Mouse (Mus musculus) stomach, embryonic 16.5 days (tissue): ENCODE results near the gene Dock6. TPM values are rescaled to one million over a fixed set of nuclear protein-coding genes. Genes with fewer than 3 reads are reported as not detected.

Experiments used
- ATAC-seq: fragments of 200-750 bp; cut with Nextera tagmentation; 2 replicates; pipeline ENCODE4 v1.8.0; 2017; ENCODE audit warnings: moderate number of reproducible peaks, moderate TSS enrichment; ENCODE audit not compliant: insufficient read depth, low FRiP score
- H3K27ac ChIP-seq: fragments of 300-500 bp; sonication (generic); 2 replicates; pipeline ENCODE4 v1.5.1; 2014; ENCODE audit warnings: low read length
- H3K27me3 ChIP-seq: fragments of 300-500 bp; sonication (generic); 2 replicates; pipeline ENCODE4 v1.6.1; 2014; ENCODE audit warnings: low read length, control low read depth, mixed read lengths; ENCODE audit not compliant: control insufficient read depth, insufficient read depth
- H3K36me3 ChIP-seq: fragments of 300-500 bp; sonication (generic); 2 replicates; pipeline ENCODE4 v1.6.1; 2014; ENCODE audit warnings: low read length; ENCODE audit not compliant: control insufficient read depth, insufficient read depth
- H3K4me1 ChIP-seq: fragments of 300-500 bp; sonication (generic); 2 replicates; pipeline ENCODE4 v1.6.1; 2014; ENCODE audit warnings: low read length, control low read depth, mixed read lengths; ENCODE audit not compliant: control insufficient read depth, insufficient read depth
- H3K4me2 ChIP-seq: fragments of 300-500 bp; sonication (generic); 2 replicates; pipeline ENCODE4 v1.6.1; 2014; ENCODE audit warnings: low read depth, low read length, mixed read lengths
- H3K4me3 ChIP-seq: fragments of 300-500 bp; sonication (generic); replicated peaks from 2 replicates; pipeline ENCODE4 v1.5.1; 2014; ENCODE audit warnings: mild to moderate bottlenecking, low read length
- H3K9ac ChIP-seq: fragments of 300-500 bp; sonication (generic); 2 replicates; pipeline ENCODE4 v1.6.1; 2014; ENCODE audit warnings: low read length
- H3K9me3 ChIP-seq: fragments of 300-500 bp; sonication (generic); replicated peaks from 2 replicates; pipeline ENCODE4 v1.6.1; 2016; ENCODE audit warnings: low read length, control low read depth; ENCODE audit not compliant: control insufficient read depth
- WGBS: fragments of 180-500 bp; shearing (Covaris S2); extraction: QIAGEN DNeasy Blood & Tissue Kit; methylation state at CpG from one replicate; pipeline ENCODE4 v1.1.7; 2014; 5-methylcytosine and 5-hydroxymethylcytosine counted together
- microRNA-seq: library from miRNA; unstranded; fragments of <30 nt; microRNA quantifications from one replicate; pipeline ENCODE4, GENCODE M21; 2016
- polyA plus RNA-seq: library from polyadenylated mRNA; unstranded; fragments of >200 nt; fragmentation: Nextera tagmentation; extraction: Ambion mirVana; gene quantifications from 2 replicates; pipeline ENCODE4 v1.2.1, GENCODE M21; 2015

Dock6 gene
- polyA plus RNA-seq, 1 experiment from 2014 or later = 39.4 TPM

DNA sequence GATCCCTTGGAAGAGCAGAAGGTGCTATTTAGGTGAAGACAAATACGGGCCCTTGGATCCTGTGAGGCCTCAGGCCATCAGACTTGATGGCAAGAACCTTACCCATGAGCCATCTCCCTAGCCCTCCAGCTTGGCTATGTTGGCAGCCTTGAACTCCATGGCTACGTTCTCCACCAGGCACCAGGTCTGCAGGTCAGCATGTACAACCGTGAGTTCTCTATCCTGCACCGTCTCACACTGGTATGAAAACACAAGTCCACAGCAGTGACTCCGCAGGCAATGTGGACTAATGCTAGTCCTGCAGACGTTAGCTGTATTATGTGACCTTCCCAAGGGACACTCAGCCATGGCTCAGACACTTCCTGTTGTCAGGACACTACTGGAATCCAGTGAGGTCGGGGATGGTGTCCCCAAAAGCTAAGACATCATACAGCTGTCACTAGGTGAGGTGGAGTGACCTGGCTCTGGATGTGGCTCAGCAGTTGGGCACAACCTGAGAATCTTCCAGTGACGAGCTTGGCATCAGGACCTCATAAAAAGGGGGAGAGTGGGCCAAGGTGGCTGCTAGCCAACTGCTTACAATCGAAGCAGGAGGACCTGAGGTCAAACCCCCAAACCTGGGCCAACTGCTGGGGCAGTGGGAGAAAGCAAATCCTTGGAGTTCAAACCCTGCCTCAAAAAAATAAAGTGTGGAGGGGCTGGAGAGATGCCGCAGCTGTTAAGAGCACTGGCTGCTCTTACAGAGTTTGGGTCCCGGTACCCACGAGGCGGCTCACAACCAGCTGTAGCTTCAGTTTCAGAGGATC lies 97.7 kb downstream of the Dock6 start:
- H3K27ac ChIP-seq = peak overlapping the region; percentile 55
- no peaks in the 10 kb centered on the region for H3K9me3 ChIP-seq
- H3K9ac ChIP-seq = peak overlapping the region; percentile 32; the same call in 1 of the 2 replicates
- WGBS = 70% methylated on average over 13 of the region's 13 CpGs
- H3K4me1 ChIP-seq = peaks cover 31% of the 10 kb centered on the region
- H3K4me2 ChIP-seq = no peak overlapping the region
- no peaks in the 10 kb centered on the region for H3K27me3 ChIP-seq
- H3K36me3 ChIP-seq = peaks cover 12% of the 10 kb centered on the region; the same call in 1 of the 2 replicates
- no peak for ATAC-seq
- H3K4me3 ChIP-seq = no peak overlapping the region

DNA sequence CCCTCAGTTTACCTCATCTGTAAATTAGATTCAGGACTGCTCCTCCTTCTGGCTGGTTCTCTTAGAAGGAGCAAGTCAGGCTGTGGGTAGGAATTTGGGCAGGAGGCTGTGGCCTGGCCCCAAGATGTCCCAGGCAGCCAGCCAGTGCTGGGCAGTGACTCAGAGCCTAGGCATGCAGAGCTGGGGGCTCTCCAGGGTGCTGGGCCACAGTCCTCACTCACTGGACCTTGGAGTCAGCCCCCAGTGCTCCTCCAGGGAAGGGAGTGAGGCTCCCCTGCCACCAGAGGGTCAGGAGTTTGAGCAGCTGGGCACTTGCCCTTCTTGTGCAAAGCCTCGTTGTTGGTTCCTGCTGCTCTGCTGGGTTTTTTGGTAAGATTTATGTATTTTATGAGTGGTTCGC lies 98.4 kb downstream of the Dock6 start:
- H3K4me1 ChIP-seq = peaks cover 25% of the 10 kb centered on the region
- H3K9me3 ChIP-seq = no peaks in the 10 kb centered on the region
- peak overlapping the region; percentile 32; the same call in 1 of the 2 replicates for H3K9ac ChIP-seq
- no peak overlapping the region for H3K4me3 ChIP-seq
- no peaks in the 10 kb centered on the region for H3K27me3 ChIP-seq
- H3K36me3 ChIP-seq = peaks cover 12% of the 10 kb centered on the region; the same call in 1 of the 2 replicates
- peak overlapping the region; percentile 55 for H3K27ac ChIP-seq
- no peak overlapping the region for H3K4me2 ChIP-seq
- 60% methylated on average over 2 of the region's 2 CpGs for WGBS
- ATAC-seq = peak; percentile 59

DNA sequence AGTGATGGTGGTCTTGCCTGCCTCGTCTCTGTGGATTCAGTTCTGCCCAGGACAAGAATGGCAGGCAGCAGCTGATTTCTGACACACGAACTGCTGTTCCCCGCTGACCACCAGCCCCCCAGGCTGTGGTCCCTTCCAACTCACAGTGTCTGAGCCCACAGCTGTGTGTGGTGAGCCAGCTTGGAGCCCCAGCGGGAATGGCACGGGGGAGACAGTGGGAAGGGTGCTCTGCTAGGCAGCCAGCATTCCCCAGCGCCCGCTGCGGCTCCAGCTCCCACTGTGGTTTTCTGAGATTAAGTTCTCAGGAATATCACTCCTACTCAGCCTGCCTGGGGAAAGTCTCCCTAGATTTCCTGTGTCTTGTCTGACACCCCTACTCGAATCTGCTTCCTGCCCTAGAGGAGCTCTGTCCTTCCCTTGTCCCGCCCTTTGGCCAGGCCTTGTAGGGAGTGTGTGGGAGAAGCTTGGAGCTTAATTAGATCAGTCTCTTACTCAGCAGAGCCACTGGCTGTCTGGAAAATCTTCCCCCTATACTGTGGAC lies 100.1 kb downstream of the Dock6 start:
- Histone ChIP-seq H3K4me3 (no peak overlapping the region), H3K9me3 (no peaks in the 10 kb centered on the region), H3K36me3 (peaks cover 18% of the 10 kb centered on the region), H3K4me1 (peaks cover 19% of the 10 kb centered on the region), H3K27me3 (no peaks in the 10 kb centered on the region), H3K27ac (peak overlapping the region; percentile 71), H3K4me2 (no peak overlapping the region), H3K9ac (peak overlapping the region; percentile 54; the same call in 1 of the 2 replicates)
- peak; percentile 18; the same call in 1 of the 2 replicates for ATAC-seq
- 45% methylated on average over 10 of the region's 10 CpGs for WGBS

DNA sequence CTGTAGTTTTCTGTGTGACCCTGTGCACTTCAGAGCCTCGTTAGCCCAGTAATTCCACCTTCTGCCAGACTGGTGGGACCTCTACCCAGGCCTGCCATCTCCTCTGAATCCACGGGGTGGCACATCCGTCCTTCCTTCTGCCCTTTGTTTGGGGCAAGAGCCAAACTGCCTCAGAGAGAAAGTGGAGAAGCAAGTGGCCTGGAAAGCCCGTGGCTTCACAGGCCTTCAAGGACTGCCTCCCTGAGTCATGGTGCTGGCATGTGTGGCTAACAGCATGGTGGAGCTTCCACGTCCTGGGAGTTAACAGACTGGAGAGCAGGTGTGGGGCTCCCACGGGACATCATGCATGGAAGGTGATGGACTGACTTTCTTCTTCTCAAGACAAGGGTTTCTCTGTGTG lies 101.1 kb downstream of the Dock6 start:
- H3K9ac ChIP-seq = no peak overlapping the region
- no peak overlapping the region for H3K4me3 ChIP-seq
- H3K27me3 ChIP-seq = no peaks in the 10 kb centered on the region
- H3K4me1 ChIP-seq = peaks cover 19% of the 10 kb centered on the region
- H3K36me3 ChIP-seq = peaks cover 19% of the 10 kb centered on the region; the same call in 1 of the 2 replicates
- 64% methylated on average over 6 of the region's 6 CpGs for WGBS
- no peak overlapping the region for H3K27ac ChIP-seq
- H3K4me2 ChIP-seq = no peak overlapping the region
- no peak for ATAC-seq
- no peaks in the 10 kb centered on the region for H3K9me3 ChIP-seq

DNA sequence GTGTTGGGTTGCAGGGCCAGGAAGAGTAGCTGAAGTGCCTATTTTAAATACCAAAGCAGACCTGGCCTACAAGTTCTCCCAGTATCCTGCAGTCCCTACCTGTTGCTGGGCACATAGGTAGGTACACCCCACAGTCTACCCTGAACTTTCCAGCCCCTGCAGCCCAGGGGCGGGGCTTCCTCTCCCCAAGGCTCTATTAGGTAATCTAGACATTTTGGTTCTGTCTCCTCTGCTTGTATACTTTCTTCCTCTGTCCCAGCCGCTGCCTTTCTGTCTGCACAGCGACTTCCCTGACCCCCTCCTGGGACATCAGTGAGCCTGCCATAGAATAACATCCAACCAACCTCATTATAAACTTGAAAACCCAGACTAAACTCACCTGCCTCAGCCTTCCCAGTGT lies 102.1 kb downstream of the Dock6 start:
- H3K4me2 ChIP-seq = no peak overlapping the region
- H3K36me3 ChIP-seq = peaks cover 27% of the 10 kb centered on the region
- no peak for ATAC-seq
- H3K27me3 ChIP-seq = no peaks in the 10 kb centered on the region
- no peak overlapping the region for H3K9ac ChIP-seq
- 76% methylated on average over 3 of the region's 3 CpGs for WGBS
- H3K4me3 ChIP-seq = no peak overlapping the region
- peaks cover 19% of the 10 kb centered on the region for H3K4me1 ChIP-seq
- H3K9me3 ChIP-seq = no peaks in the 10 kb centered on the region
- H3K27ac ChIP-seq = no peak overlapping the region; the same call in 1 of the 2 replicates

Small RNA genes within 50 kb of the gene (microRNA-seq; reads per million reads assigned to microRNA genes)
- gene Mir7083 = 5.1 reads per million, percentile 25 among the genes with 10 or more reads in this experiment

Other genes starting within 250 kb of the Dock6 start
- gene Smarca4, start 236.5 kb downstream of the Dock6 start, polyA plus RNA-seq = 63.2 and 65.0 TPM in 2 replicates
- gene Ldlr, start 129.2 kb downstream of the Dock6 start, polyA plus RNA-seq = 62.2 and 69.3 TPM in 2 replicates
- 83.7 and 87.5 TPM in 2 replicates for gene Spc24, start 92.3 kb downstream of the Dock6 start, polyA plus RNA-seq
- 11.2 and 11.6 TPM in 2 replicates for gene Kank2, start 53.9 kb downstream of the Dock6 start, polyA plus RNA-seq
- 6.4 TPM in 2 replicates for gene Angptl8, start 17.1 kb downstream of the Dock6 start, polyA plus RNA-seq
- gene Rab3d, start 65.6 kb upstream of the Dock6 start, polyA plus RNA-seq = 106 and 130 TPM in 2 replicates
- 3.4 and 4.6 TPM in 2 replicates for gene Ccdc159, start 74.8 kb upstream of the Dock6 start, polyA plus RNA-seq
- 74.5 and 81.2 TPM in 2 replicates for gene Tmem205, start 74.9 kb upstream of the Dock6 start, polyA plus RNA-seq
- 6.9 and 7.1 TPM in 2 replicates for gene Plppr2, start 84.4 kb upstream of the Dock6 start, polyA plus RNA-seq
- gene Swsap1, start 103.1 kb upstream of the Dock6 start, polyA plus RNA-seq = 5.6 and 6.0 TPM in 2 replicates
- 10.4 and 11.8 TPM in 2 replicates for gene Epor, start 110.9 kb upstream of the Dock6 start, polyA plus RNA-seq
- gene Rgl3, start 136.8 kb upstream of the Dock6 start, polyA plus RNA-seq = 6.1 and 6.2 TPM in 2 replicates
- gene Ccdc151, start 150.0 kb upstream of the Dock6 start, polyA plus RNA-seq = 0.53 and 0.59 TPM in 2 replicates
- 102 TPM in 2 replicates for gene Prkcsh, start 150.2 kb upstream of the Dock6 start, polyA plus RNA-seq
- 1.9 and 2.1 TPM in 2 replicates for gene Elavl3, start 199.4 kb upstream of the Dock6 start, polyA plus RNA-seq
- not detected in 2 replicates for gene Gm49318, start 218.6 kb upstream of the Dock6 start, polyA plus RNA-seq
- gene Zfp653, start 218.7 kb upstream of the Dock6 start, polyA plus RNA-seq = 11.2 and 11.7 TPM in 2 replicates
- 43.5 and 43.9 TPM in 2 replicates for gene Ecsit, start 232.8 kb upstream of the Dock6 start, polyA plus RNA-seq
- 505 and 582 TPM in 2 replicates for gene Cnn1, start 246.6 kb upstream of the Dock6 start, polyA plus RNA-seq